Mouse (Mus musculus) hindbrain, embryonic 14.5 days (tissue): Measurements from ENCODE around the gene Ncln. TPM values are rescaled to one million over a fixed set of nuclear protein-coding genes. Genes with fewer than 3 reads are reported as not detected.

Experiments used
- ATAC-seq: fragments of 200-750 bp; cut with Nextera tagmentation; 2 replicates; pipeline ENCODE4 v1.8.0; 2017; ENCODE audit warnings: moderate number of reproducible peaks, mild to moderate bottlenecking, moderate TSS enrichment, moderate library complexity; ENCODE audit not compliant: low FRiP score
- DNase-seq: peaks from one replicate; pipeline ENCODE4 v3.0.0-alpha.2; 2015; ENCODE audit warnings: low spot score
- H3K27ac ChIP-seq: fragments of 300-500 bp; sonication (generic); 2 replicates; pipeline ENCODE4 v1.5.1; 2014; ENCODE audit warnings: mild to moderate bottlenecking, moderate library complexity
- H3K27me3 ChIP-seq: fragments of 300-500 bp; sonication (generic); 2 replicates; pipeline ENCODE4 v1.6.1; 2014; ENCODE audit warnings: mild to moderate bottlenecking, low read length, mixed read lengths; ENCODE audit not compliant: control insufficient read depth, insufficient read depth
- H3K36me3 ChIP-seq: fragments of 300-500 bp; sonication (generic); replicated peaks from 2 replicates; pipeline ENCODE4 v1.6.1; 2014; ENCODE audit not compliant: control insufficient read depth, insufficient read depth
- H3K4me1 ChIP-seq: fragments of 300-500 bp; sonication (generic); replicated peaks from 2 replicates; pipeline ENCODE4 v1.6.1; 2014; ENCODE audit warnings: antibody characterized with exemption, low read length, mixed read lengths; ENCODE audit not compliant: control insufficient read depth, insufficient read depth
- H3K4me2 ChIP-seq: fragments of 300-500 bp; sonication (generic); replicated peaks from 2 replicates; pipeline ENCODE4 v1.6.1; 2014; ENCODE audit warnings: mild to moderate bottlenecking, moderate library complexity
- H3K4me3 ChIP-seq: fragments of 300-500 bp; sonication (generic); replicated peaks from 2 replicates; pipeline ENCODE4 v1.5.1; 2014; ENCODE audit warnings: mild to moderate bottlenecking, low read length
- H3K9ac ChIP-seq: fragments of 300-500 bp; sonication (generic); 2 replicates; pipeline ENCODE4 v1.6.1; 2014
- H3K9me3 ChIP-seq: fragments of 300-500 bp; sonication (generic); 2 replicates; pipeline ENCODE4 v1.6.1; 2016; ENCODE audit warnings: low read length; ENCODE audit not compliant: control insufficient read depth
- WGBS: fragments of 180-500 bp; shearing (Covaris S2); extraction: QIAGEN DNeasy Blood & Tissue Kit; methylation state at CpG from one replicate; pipeline ENCODE4 v1.1.7; 2014; 5-methylcytosine and 5-hydroxymethylcytosine counted together
- polyA plus RNA-seq: library from polyadenylated mRNA; unstranded; fragments of >200 nt; fragmentation: Nextera tagmentation; extraction: Ambion mirVana; gene quantifications from 2 replicates; pipeline ENCODE4 v1.2.1, GENCODE M21; 2014

The Ncln gene
- polyA plus RNA-seq, 1 experiment from 2014 or later, result 59.0 TPM

- H3K27ac ChIP-seq, result peak overlapping the region; percentile 59
- 0 out of 2 replicates have a peak overlapping the region, but pooled peaks have one; percentile 6 for H3K9ac ChIP-seq
- DNase-seq, result no peak
Observed at GRCm38 (mm10) chr10:81484441-81485059, 11.6 kb downstream of the Ncln start.

GRCm38 (mm10) chr10:81483983-81484382, 12.2 kb downstream of the Ncln start:
- H3K4me2 ChIP-seq, result no peak overlapping the region
- no peak overlapping the region for H3K4me3 ChIP-seq
- 15% methylated on average over 9 of the region's 9 CpGs for WGBS
- no peaks in the 10 kb centered on the region for H3K27me3 ChIP-seq
- ATAC-seq, result no peak
- peaks cover 23% of the 10 kb centered on the region for H3K4me1 ChIP-seq
- no peak for DNase-seq
- peak overlapping the region; percentile 59 for H3K27ac ChIP-seq
- H3K36me3 ChIP-seq, result peaks cover 31% of the 10 kb centered on the region
- no peak overlapping the region for H3K9ac ChIP-seq
- H3K9me3 ChIP-seq, result no peaks in the 10 kb centered on the region

More at GRCm38 (mm10) chr10:81484441-81485059, 11.6 kb downstream of the Ncln start:
- Histone ChIP-seq H3K4me1 (peaks cover 21% of the 10 kb centered on the region), H3K27me3 (no peaks in the 10 kb centered on the region), H3K36me3 (peaks cover 36% of the 10 kb centered on the region), H3K4me3 (no peak overlapping the region), H3K9me3 (no peaks in the 10 kb centered on the region), H3K4me2 (no peak overlapping the region)
- ATAC-seq, result 0 out of 2 replicates have a peak, but pooled peaks have one; percentile 7
- 41% methylated on average over 6 of the region's 6 CpGs for WGBS

GRCm38 (mm10) chr10:81482533-81482889, 13.7 kb downstream of the Ncln start, which contains the start of gene Celf5:
Gene Celf5 (minus strand): TSS chr10:81482709.
- ATAC-seq, result peak; percentile 64
- H3K4me1 ChIP-seq, result peaks cover 24% of the 10 kb centered on the region
- WGBS, result 0% methylated on average over 36 of the region's 36 CpGs

GRCm38 (mm10) chr10:81481605-81482532, 14.3 kb downstream of the Ncln start:
- 3% methylated on average over 34 of the region's 35 CpGs for WGBS
- Histone ChIP-seq H3K27me3 (no peaks in the 10 kb centered on the region), H3K27ac (peak overlapping the region; percentile 88), H3K9me3 (no peaks in the 10 kb centered on the region), H3K36me3 (peaks cover 13% of the 10 kb centered on the region), H3K9ac (peak overlapping the region; percentile 97), H3K4me3 (peak overlapping the region; percentile 81), H3K4me1 (peaks cover 24% of the 10 kb centered on the region), H3K4me2 (peak overlapping the region; percentile 60)
- no peak for DNase-seq
- ATAC-seq, result peak; percentile 32

More at GRCm38 (mm10) chr10:81482533-81482889, 13.7 kb downstream of the Ncln start, which contains the start of gene Celf5:
- Histone ChIP-seq H3K4me3 (peak within 1 kb of the TSS; percentile 81), H3K9me3 (no peaks in the 10 kb centered on the region), H3K9ac (peak within 1 kb of the TSS; percentile 97), H3K36me3 (peaks cover 16% of the 10 kb centered on the region), H3K27ac (peak within 1 kb of the TSS; percentile 88), H3K27me3 (no peaks in the 10 kb centered on the region), H3K4me2 (peak within 1 kb of the TSS; percentile 60)
- DNase-seq, result peak; percentile 76

- H3K4me3 ChIP-seq, result no peak overlapping the region
- no peak overlapping the region for H3K27ac ChIP-seq
- H3K27me3 ChIP-seq, result no peaks in the 10 kb centered on the region
- no peak overlapping the region for H3K4me2 ChIP-seq
- WGBS, result 88% methylated on average over 10 of the region's 10 CpGs
- H3K9ac ChIP-seq, result no peak overlapping the region
- no peaks in the 10 kb centered on the region for H3K9me3 ChIP-seq
- DNase-seq (no peak), ATAC-seq (no peak)
- peaks cover 40% of the 10 kb centered on the region for H3K4me1 ChIP-seq
- peaks cover 39% of the 10 kb centered on the region for H3K36me3 ChIP-seq
Observed at GRCm38 (mm10) chr10:81474461-81474860, 21.7 kb downstream of the Ncln start.

- WGBS, result 2% methylated on average over 21 of the region's 22 CpGs
- peak overlapping the region; percentile 38 for H3K4me3 ChIP-seq
- peak; percentile 86 for DNase-seq
- peak; percentile 82 for ATAC-seq
- H3K27me3 ChIP-seq, result no peaks in the 10 kb centered on the region
- peaks cover 37% of the 10 kb centered on the region for H3K4me1 ChIP-seq
- H3K36me3 ChIP-seq, result peaks cover 52% of the 10 kb centered on the region
- peak overlapping the region; percentile 90 for H3K27ac ChIP-seq
- H3K4me2 ChIP-seq, result peak overlapping the region; percentile 72
- H3K9me3 ChIP-seq, result no peaks in the 10 kb centered on the region
- H3K9ac ChIP-seq, result peak overlapping the region; percentile 66
Observed at GRCm38 (mm10) chr10:81473003-81473451, 23.2 kb downstream of the Ncln start.

- Histone ChIP-seq H3K9me3 (no peaks in the 10 kb centered on the region), H3K4me1 (peaks cover 37% of the 10 kb centered on the region), H3K4me2 (peak overlapping the region; percentile 72), H3K36me3 (peaks cover 57% of the 10 kb centered on the region), H3K9ac (peak overlapping the region; percentile 66), H3K27ac (peak overlapping the region; percentile 90), H3K27me3 (no peaks in the 10 kb centered on the region), H3K4me3 (peak overlapping the region; percentile 38)
- ATAC-seq, result peak; percentile 44
- DNase-seq, result no peak
- WGBS, result 2% methylated on average over 16 of the region's 18 CpGs
Observed at GRCm38 (mm10) chr10:81472403-81473002, 23.7 kb downstream of the Ncln start.

- H3K27me3 ChIP-seq, result peaks cover 8% of the 10 kb centered on the region
- no peak overlapping the region for H3K4me3 ChIP-seq
- H3K4me2 ChIP-seq, result no peak overlapping the region
- H3K27ac ChIP-seq, result no peak overlapping the region
- DNase-seq, result no peak
- 53% methylated on average over 18 of the region's 18 CpGs for WGBS
- ATAC-seq, result no peak
- H3K9me3 ChIP-seq, result no peaks in the 10 kb centered on the region
- H3K9ac ChIP-seq, result no peak overlapping the region
- H3K36me3 ChIP-seq, result peaks cover 64% of the 10 kb centered on the region
- H3K4me1 ChIP-seq, result peaks cover 37% of the 10 kb centered on the region
Observed at GRCm38 (mm10) chr10:81470454-81470853, 25.7 kb downstream of the Ncln start.

GRCm38 (mm10) chr10:81469253-81469652, 26.9 kb downstream of the Ncln start:
- Histone ChIP-seq H3K27ac (no peak overlapping the region), H3K27me3 (peaks cover 16% of the 10 kb centered on the region), H3K36me3 (peaks cover 57% of the 10 kb centered on the region), H3K9me3 (no peaks in the 10 kb centered on the region), H3K4me3 (no peak overlapping the region), H3K9ac (no peak overlapping the region), H3K4me2 (no peak overlapping the region), H3K4me1 (peaks cover 41% of the 10 kb centered on the region)
- ATAC-seq (no peak), DNase-seq (no peak)
- WGBS, result 87% methylated on average over 5 of the region's 5 CpGs
